Mouse (Mus musculus) small intestine, adult 2 months (tissue): ENCODE data around the gene Tmem200a. TPM values are rescaled to one million over a fixed set of nuclear protein-coding genes. Genes with fewer than 3 reads are reported as not detected.

Experiments
- H3K27ac ChIP-seq: fragments of 200-500 bp; 2 replicates; pipeline ENCODE4 v1.5.1; 2012; ENCODE audit warnings: low read depth, low read length, control low read depth, inconsistent platforms; ENCODE audit not compliant: insufficient read depth
- H3K27me3 ChIP-seq: fragments of 200-500 bp; 2 replicates; pipeline ENCODE4 v1.6.1; 2012; ENCODE audit warnings: mild to moderate bottlenecking, moderate library complexity, low read length, inconsistent platforms; ENCODE audit not compliant: control insufficient read depth, insufficient read depth
- H3K36me3 ChIP-seq: fragments of 200-500 bp; 2 replicates; pipeline ENCODE4 v1.6.1; 2012; ENCODE audit warnings: mild to moderate bottlenecking, low read length, control low read depth, inconsistent platforms; ENCODE audit not compliant: control insufficient read depth, insufficient read depth
- H3K4me1 ChIP-seq: fragments of 200-500 bp; 2 replicates; pipeline ENCODE4 v1.6.1; 2012; ENCODE audit warnings: low read length, inconsistent platforms, mixed read lengths; ENCODE audit not compliant: control insufficient read depth, insufficient read depth, insufficient read length
- H3K4me3 ChIP-seq: fragments of 200-500 bp; 2 replicates; pipeline ENCODE4 v1.5.1; 2012; ENCODE audit warnings: low read depth, mild to moderate bottlenecking, control low read depth, inconsistent platforms, low read length, moderate library complexity
- CTCF ChIP-seq: fragments of 200-500 bp; IDR thresholded peaks from 2 replicates; pipeline ENCODE4 v1.5.1; 2012; ENCODE audit warnings: low read depth, mild to moderate bottlenecking, control low read depth, inconsistent platforms, low read length, moderate library complexity, mixed read lengths; ENCODE audit not compliant: insufficient replicate concordance, insufficient read length; ENCODE audit errors: extremely low read depth
- POLR2A ChIP-seq: fragments of 200-500 bp; IDR thresholded peaks from 2 replicates; pipeline ENCODE4 v1.6.1; 2012; ENCODE audit warnings: low read depth, mild to moderate bottlenecking, control low read depth, inconsistent platforms, low read length, moderate library complexity
- WGBS: fragments of 180-500 bp; shearing (Covaris S2); methylation state at CpG from one replicate; pipeline ENCODE4 v1.1.7; 2018; 5-methylcytosine and 5-hydroxymethylcytosine counted together
- polyA plus RNA-seq: library from polyadenylated mRNA; depleted of rRNA; stranded (reverse); fragments of >200 nt; gene quantifications from 2 replicates; pipeline ENCODE4 v1.2.3, GENCODE M21; 2012; rRNA removed

The Tmem200a gene
- 0.33 and 0.65 TPM in 2 replicates for polyA plus RNA-seq

DNA sequence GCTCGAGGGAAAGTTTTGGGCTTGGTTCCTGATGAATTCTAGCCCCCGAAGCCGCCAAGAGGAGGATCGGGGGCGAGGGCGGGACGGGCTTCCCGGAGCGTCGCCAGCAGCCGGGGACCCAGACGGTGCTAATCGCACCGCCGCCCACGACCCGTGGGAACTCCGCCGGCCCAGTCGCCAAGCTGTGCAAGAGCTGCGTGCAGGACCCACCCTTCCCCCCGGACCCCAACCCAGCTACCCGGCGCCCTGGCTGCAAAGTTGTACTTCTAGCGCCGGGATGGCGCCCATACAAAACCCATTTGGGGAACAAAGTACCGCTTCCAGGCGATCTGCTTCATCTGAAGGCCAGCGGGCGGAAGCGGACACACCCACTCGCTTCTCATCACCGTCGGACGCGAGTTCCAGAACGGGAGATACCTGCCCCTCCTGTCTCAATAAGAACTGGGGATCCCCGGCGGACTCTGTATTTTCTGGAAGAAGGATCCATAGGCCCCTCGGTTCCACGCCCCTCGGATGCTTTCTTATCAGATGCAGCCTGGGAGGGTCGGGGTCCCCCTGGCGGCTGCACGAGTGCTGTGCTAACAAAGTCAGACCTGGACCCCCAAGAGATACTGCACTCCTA, at the start of gene Tmem200a:
Gene Tmem200a (minus strand): TSS at position 532 of the 622 bp plus-strand sequence.
- Histone ChIP-seq H3K27ac (no peak within 1 kb of the TSS), H3K4me1 (no peaks in the 10 kb centered on the region), H3K27me3 (peaks cover 16% of the 10 kb centered on the region), H3K36me3 (no peaks in the 10 kb centered on the region), H3K4me3 (peak within 1 kb of the TSS; percentile 58)
- TF ChIP-seq POLR2A, result no peak
- TF ChIP-seq CTCF, result peak; percentile 31; the same call in 1 of the 2 replicates
- WGBS, result 3% methylated on average over 46 of the region's 46 CpGs

DNA sequence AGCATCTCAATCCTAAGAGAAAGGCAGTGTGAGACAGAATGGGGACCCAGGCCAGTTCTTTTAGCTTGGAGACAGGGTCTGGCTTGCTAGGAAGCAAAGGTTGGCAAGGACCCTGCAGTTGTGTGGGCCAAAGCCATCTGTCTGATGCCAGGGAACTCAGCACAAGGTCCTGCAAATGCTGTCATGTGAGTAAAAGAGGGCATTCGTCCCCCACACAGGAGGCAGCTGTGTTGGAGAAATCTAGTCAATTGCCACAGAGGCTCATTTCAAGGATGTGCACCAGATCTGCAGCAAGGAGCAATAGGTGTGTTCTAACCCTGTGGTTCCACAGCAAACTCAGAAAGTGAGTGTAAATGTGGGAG, 41.0 kb upstream of the Tmem200a start:
- TF ChIP-seq POLR2A, result no peak
- TF ChIP-seq CTCF, result no peak
- H3K27ac ChIP-seq, result no peak overlapping the region

DNA sequence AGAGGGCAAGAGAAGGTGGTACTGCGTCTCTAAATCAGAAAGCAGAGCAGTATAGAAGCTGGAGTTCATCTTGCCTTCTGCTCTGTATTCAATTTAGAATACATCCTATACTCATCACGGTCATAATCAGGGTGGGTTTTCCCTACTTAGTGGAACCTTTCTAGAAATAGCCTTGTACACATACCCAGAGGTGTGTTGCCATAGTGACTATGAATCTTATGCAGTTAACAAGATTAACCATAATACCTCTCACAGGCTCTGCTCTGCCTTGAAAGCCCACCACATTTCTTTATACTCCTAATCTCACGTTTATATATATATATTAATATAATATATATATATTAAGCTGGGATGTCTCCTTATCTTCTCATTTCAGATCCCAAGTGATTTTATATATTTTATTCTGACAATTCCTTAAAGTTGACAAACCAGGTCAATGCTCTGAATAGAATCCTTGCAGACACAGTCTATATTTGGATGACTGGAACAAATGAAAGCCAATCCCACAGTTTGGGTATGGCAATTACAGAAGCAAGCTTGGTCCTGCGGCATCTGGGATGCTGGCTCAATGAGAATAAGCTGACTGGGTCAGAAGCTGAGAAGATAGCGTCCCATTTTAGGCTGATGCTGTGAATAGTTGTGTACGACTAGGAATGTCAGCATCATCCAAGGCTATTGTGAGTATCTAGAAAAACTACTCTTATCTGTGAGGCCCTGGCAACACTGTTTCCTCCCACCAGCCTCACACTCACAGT, 40.4 kb upstream of the Tmem200a start:
- H3K4me3 ChIP-seq, result no peak overlapping the region
- no peaks in the 10 kb centered on the region for H3K36me3 ChIP-seq
- TF ChIP-seq CTCF (no peak), POLR2A (no peak)
- 86% methylated on average over 6 of the region's 6 CpGs for WGBS
- no peaks in the 10 kb centered on the region for H3K4me1 ChIP-seq
- no peaks in the 10 kb centered on the region for H3K27me3 ChIP-seq
- H3K27ac ChIP-seq, result no peak overlapping the region

More for the DNA sequence above, 41.0 kb upstream of the Tmem200a start:
- H3K27me3 ChIP-seq, result no peaks in the 10 kb centered on the region
- H3K36me3 ChIP-seq, result no peaks in the 10 kb centered on the region
- H3K4me1 ChIP-seq, result no peaks in the 10 kb centered on the region
- 59% methylated on average over 1 of the region's 1 CpGs for WGBS
- H3K4me3 ChIP-seq, result no peak overlapping the region

DNA sequence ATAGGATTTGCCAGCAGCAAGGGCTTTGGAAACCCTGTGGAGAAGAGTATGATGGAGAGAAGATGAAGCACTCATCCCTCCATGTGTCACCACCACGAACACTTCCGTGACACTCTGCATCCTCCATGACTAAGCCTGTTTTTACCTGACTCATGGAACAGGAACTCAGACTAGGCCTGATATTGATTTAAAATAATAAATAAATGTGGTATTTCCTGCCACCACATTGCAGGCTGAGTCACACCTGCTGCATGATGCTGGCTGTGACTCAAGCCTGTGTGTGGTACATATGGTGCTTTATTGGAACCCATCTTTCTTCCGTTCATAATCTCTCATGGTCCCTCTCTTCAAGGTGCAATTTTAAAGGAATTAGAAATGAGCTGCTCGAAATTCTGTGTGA, 35.6 kb upstream of the Tmem200a start:
- no peaks in the 10 kb centered on the region for H3K4me1 ChIP-seq
- 75% methylated on average over 4 of the region's 4 CpGs for WGBS
- no peak overlapping the region for H3K4me3 ChIP-seq
- no peaks in the 10 kb centered on the region for H3K27me3 ChIP-seq
- H3K36me3 ChIP-seq, result no peaks in the 10 kb centered on the region
- TF ChIP-seq POLR2A (no peak), CTCF (no peak)
- H3K27ac ChIP-seq, result no peak overlapping the region

DNA sequence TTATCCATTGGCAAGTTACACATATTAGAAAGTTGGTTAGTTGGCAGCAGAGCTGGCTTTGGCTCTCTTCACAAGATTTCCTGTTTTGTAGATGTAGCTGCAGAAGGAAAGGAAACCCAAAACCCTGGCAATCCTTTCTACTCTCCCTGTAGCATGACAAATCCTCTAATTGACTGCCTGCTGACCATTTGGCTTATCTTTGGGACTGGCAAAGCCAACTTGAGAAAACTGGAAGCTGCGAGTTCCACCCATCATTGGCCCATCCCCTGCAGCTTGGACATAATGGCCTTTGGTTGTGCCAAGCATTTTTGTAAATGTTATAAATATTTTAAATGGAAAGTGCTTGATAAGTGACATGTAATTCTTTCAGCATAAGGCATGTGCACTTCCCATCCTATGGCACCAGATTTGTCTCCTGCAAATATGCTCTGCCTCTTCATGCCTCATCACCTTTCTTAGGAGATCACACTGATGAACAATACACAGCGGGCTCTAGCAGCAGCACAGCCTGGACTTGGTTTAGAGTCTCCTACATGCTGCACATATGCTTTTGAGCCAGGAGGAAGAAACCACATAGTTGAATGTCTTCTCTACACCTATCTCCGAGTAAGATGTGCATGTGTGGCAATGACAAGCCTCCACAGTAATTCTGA, 24.6 kb upstream of the Tmem200a start:
- Histone ChIP-seq H3K4me3 (no peak overlapping the region), H3K4me1 (no peaks in the 10 kb centered on the region), H3K36me3 (no peaks in the 10 kb centered on the region), H3K27me3 (no peaks in the 10 kb centered on the region), H3K27ac (no peak overlapping the region)
- 73% methylated on average over 3 of the region's 3 CpGs for WGBS
- TF ChIP-seq POLR2A (no peak), CTCF (no peak)

DNA sequence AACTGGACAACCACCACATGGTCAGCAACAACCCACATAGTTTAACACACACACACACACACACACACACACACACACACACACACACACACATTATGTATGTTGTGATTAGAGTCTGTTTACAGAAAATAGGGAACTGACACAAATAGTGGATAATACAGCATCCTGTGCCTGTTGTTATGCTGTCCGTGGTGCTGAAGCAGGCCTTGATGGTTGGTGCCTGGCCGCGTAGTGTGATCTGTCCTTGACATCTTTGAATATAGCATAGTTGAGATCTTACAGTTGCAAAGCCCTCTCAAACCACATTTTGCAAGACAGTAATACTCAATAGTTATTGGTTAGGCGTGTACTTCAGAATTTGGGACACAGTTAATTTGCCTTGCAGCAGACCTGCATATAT, 3.2 kb upstream of the Tmem200a start:
- Histone ChIP-seq H3K27ac (no peak overlapping the region), H3K4me1 (no peaks in the 10 kb centered on the region), H3K36me3 (no peaks in the 10 kb centered on the region), H3K4me3 (no peak overlapping the region), H3K27me3 (peaks cover 16% of the 10 kb centered on the region)
- WGBS, result 71% methylated on average over 4 of the region's 4 CpGs
- no peak for TF ChIP-seq POLR2A
- no peak for TF ChIP-seq CTCF

DNA sequence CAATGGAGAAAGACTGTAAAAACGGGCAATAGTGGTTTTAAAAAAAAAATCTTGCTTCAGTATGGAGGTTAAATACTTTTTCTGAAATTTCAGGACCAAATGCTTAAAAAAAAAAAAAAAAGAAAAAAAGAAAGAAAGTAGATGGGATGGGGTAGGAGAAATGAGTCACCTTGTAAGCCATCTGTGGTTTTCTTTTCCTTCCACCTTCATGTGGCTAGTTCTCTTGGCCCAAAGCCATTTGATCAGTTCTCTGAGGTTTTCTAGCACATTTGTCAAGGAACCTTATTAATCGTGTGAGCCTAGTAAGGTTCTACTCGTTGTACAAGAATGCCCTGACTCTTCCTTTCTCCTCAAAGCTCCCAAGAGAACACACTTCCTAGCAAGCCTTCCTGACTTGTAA, 826 bp upstream of the Tmem200a start:
- no peaks in the 10 kb centered on the region for H3K36me3 ChIP-seq
- TF ChIP-seq CTCF (no peak), POLR2A (no peak)
- no peaks in the 10 kb centered on the region for H3K4me1 ChIP-seq
- WGBS, result 58% methylated on average over 3 of the region's 3 CpGs
- H3K27me3 ChIP-seq, result peaks cover 16% of the 10 kb centered on the region
- no peak overlapping the region for H3K4me3 ChIP-seq
- no peak overlapping the region for H3K27ac ChIP-seq
